ENCODE assay signal across 24 mouse cellular contexts in genomic region chr3:137686932-137687331, GRCm38 (mm10). TPM values are rescaled to one million over a fixed set of nuclear protein-coding genes. Genes with fewer than 3 reads are reported as not detected.
DNase-seq lines count a peak whose midpoint lies in the region; ATAC-seq and TF ChIP-seq lines count a peak whose summit lies in the region.
"Had no signal": no experiment of that assay in that cellular context is flagged by ENCODE, and none has a peak within 500 bp of the region (broad histone marks: within the 10 kb centered on the region; RNA-seq: fewer than 3 reads in every experiment).

No protein-coding gene starts in this region.

- H3K9me3 ChIP-seq in lung, embryonic 14.5 days (ENCODE audit: low read depth, low read length): no peaks in the 10 kb centered on the region
- no peaks in the 10 kb centered on the region for H3K9me3 ChIP-seq in lung, embryonic 15.5 days
- no peaks in the 10 kb centered on the region for H3K9me3 ChIP-seq in lung, embryonic 16.5 days (ENCODE audit: control insufficient read depth, low read length)
- no peaks in the 10 kb centered on the region for H3K9me3 ChIP-seq in midbrain, embryonic 10.5 days (replicated peaks)
- no peaks in the 10 kb centered on the region for H3K9me3 ChIP-seq in midbrain, embryonic 13.5 days
- H3K9me3 ChIP-seq: G1E had no signal

- DNase-seq in lung, embryonic 14.5 days: peak; percentile 53
- DNase-seq in lung, postnatal 4 days: no peak
- DNase-seq in lung, postnatal 25 days (ENCODE audit: low spot score): no peak
- no peak for DNase-seq in lung, postnatal 36 days
- DNase-seq in midbrain, embryonic 10.5 days (ENCODE audit: low spot score): no peak
- DNase-seq: adrenal gland, adult 2 months; adrenal gland, adult 8-10 months; adrenal gland, postnatal 10 days; adrenal gland, postnatal 14 days; adrenal gland, postnatal 25 days; adrenal gland, postnatal 36 days; B cell, adult 2 months; cerebellum, adult 11 months; cerebellum, adult 11-12 months had no signal

- TF ChIP-seq CTCF in lung, embryonic 14.5 days (IDR thresholded peaks at IDR 0.05; ENCODE audit: low read depth): no peak

- no peak overlapping the region for H3K9ac ChIP-seq in lung, embryonic 14.5 days
- H3K9ac ChIP-seq in lung, embryonic 15.5 days: no peak overlapping the region
- H3K9ac ChIP-seq in lung, embryonic 16.5 days (ENCODE audit: low read length): no peak overlapping the region
- no peak overlapping the region for H3K9ac ChIP-seq in midbrain, embryonic 13.5 days (replicated peaks)

- no peaks in the 10 kb centered on the region for H3K4me1 ChIP-seq in lung, embryonic 14.5 days (ENCODE audit: insufficient read depth)
- no peaks in the 10 kb centered on the region for H3K4me1 ChIP-seq in lung, embryonic 15.5 days
- no peaks in the 10 kb centered on the region for H3K4me1 ChIP-seq in lung, embryonic 16.5 days (replicated peaks; ENCODE audit: control insufficient read depth, insufficient read depth, low read length)
- H3K4me1 ChIP-seq in midbrain, embryonic 10.5 days: peaks cover 30% of the 10 kb centered on the region
- H3K4me1 ChIP-seq in midbrain, embryonic 13.5 days (replicated peaks): peaks cover 23% of the 10 kb centered on the region

- 62% methylated on average over 2 of the region's 2 CpGs for WGBS in lung, embryonic 14.5 days
- 67% methylated on average over 2 of the region's 2 CpGs for WGBS in lung, embryonic 15.5 days
- 56% methylated on average over 2 of the region's 2 CpGs for WGBS in lung, embryonic 16.5 days
- 90% methylated on average over 2 of the region's 2 CpGs for WGBS in midbrain, embryonic 10.5 days
- WGBS in midbrain, embryonic 13.5 days: 94% methylated on average over 2 of the region's 2 CpGs

- H3K4me2 ChIP-seq in lung, embryonic 14.5 days: no peak overlapping the region
- H3K4me2 ChIP-seq in lung, embryonic 15.5 days: no peak overlapping the region
- no peak overlapping the region for H3K4me2 ChIP-seq in lung, embryonic 16.5 days (ENCODE audit: low read depth, low read length)
- H3K4me2 ChIP-seq in midbrain, embryonic 13.5 days (replicated peaks): no peak overlapping the region

- H3K27ac ChIP-seq in lung, embryonic 14.5 days (ENCODE audit: low read depth): no peak overlapping the region
- H3K27ac ChIP-seq in lung, embryonic 15.5 days: no peak overlapping the region
- no peak overlapping the region for H3K27ac ChIP-seq in lung, embryonic 16.5 days (ENCODE audit: low read length)
- H3K27ac ChIP-seq in midbrain, embryonic 10.5 days (replicated peaks): 0 out of 2 replicates have a peak overlapping the region, but pooled peaks have one; percentile 4
- no peak overlapping the region for H3K27ac ChIP-seq in midbrain, embryonic 13.5 days

- peak; percentile 54; the same call in 1 of the 2 replicates for ATAC-seq in lung, embryonic 14.5 days (ENCODE audit: insufficient read depth)
- 0 out of 2 replicates have a peak, but pooled peaks have one; percentile 57 for ATAC-seq in lung, embryonic 15.5 days (ENCODE audit: borderline replicate concordance, extremely low read depth, low FRiP score, low TSS enrichment)
- ATAC-seq in lung, embryonic 16.5 days (ENCODE audit: low read depth): peak; percentile 60; the same call in 1 of the 2 replicates
- no peak for ATAC-seq in midbrain, embryonic 13.5 days
- ATAC-seq: activated CD4-positive, CD25-positive, alpha-beta regulatory T cell, adult 4 months; CD4-positive, CD25-positive, alpha-beta regulatory T cell, adult 4 months; Patski had no signal

- H3K4me3 ChIP-seq in lung, embryonic 14.5 days (ENCODE audit: low read depth, low read length): no peak overlapping the region
- no peak overlapping the region for H3K4me3 ChIP-seq in lung, embryonic 15.5 days
- no peak overlapping the region for H3K4me3 ChIP-seq in lung, embryonic 16.5 days (ENCODE audit: low read length)
- no peak overlapping the region for H3K4me3 ChIP-seq in midbrain, embryonic 10.5 days
- no peak overlapping the region for H3K4me3 ChIP-seq in midbrain, embryonic 13.5 days (replicated peaks)

- no peaks in the 10 kb centered on the region for H3K27me3 ChIP-seq in lung, embryonic 14.5 days (ENCODE audit: insufficient read depth, low read length)
- no peaks in the 10 kb centered on the region for H3K27me3 ChIP-seq in lung, embryonic 15.5 days
- H3K27me3 ChIP-seq in lung, embryonic 16.5 days (ENCODE audit: control insufficient read depth, insufficient read depth, low read depth, low read length): no peaks in the 10 kb centered on the region
- no peaks in the 10 kb centered on the region for H3K27me3 ChIP-seq in midbrain, embryonic 10.5 days (ENCODE audit: low read depth, poor library complexity, severe bottlenecking)
- H3K27me3 ChIP-seq in midbrain, embryonic 13.5 days: no peaks in the 10 kb centered on the region
- H3K27me3 ChIP-seq: CH12.LX, Patski had no signal

- no peaks in the 10 kb centered on the region for H3K36me3 ChIP-seq in lung, embryonic 14.5 days (ENCODE audit: insufficient read depth)
- no peaks in the 10 kb centered on the region for H3K36me3 ChIP-seq in lung, embryonic 15.5 days
- H3K36me3 ChIP-seq in lung, embryonic 16.5 days (ENCODE audit: control insufficient read depth, insufficient read depth, low read length): no peaks in the 10 kb centered on the region
- no peaks in the 10 kb centered on the region for H3K36me3 ChIP-seq in midbrain, embryonic 10.5 days
- no peaks in the 10 kb centered on the region for H3K36me3 ChIP-seq in midbrain, embryonic 13.5 days
- H3K36me3 ChIP-seq: G1E had no signal

RNA-seq across cellular contexts. Expression of gene Gm21962, which starts 15.6 kb away (rescaled TPM):
- not detected in 2 replicates for polyA plus RNA-seq in lung, embryonic 14.5 days (2014; fragmentation: Nextera tagmentation; extraction: Ambion mirVana)
- not detected in 2 replicates for polyA plus RNA-seq in lung, embryonic 15.5 days (2015; fragmentation: Nextera tagmentation; extraction: Ambion mirVana)
- polyA plus RNA-seq in lung, embryonic 16.5 days (2015; fragmentation: Nextera tagmentation; extraction: Ambion mirVana): not detected in 2 replicates
- polyA plus RNA-seq in midbrain, embryonic 10.5 days (2016; fragmentation: Nextera tagmentation; extraction: Ambion mirVana): not detected in 2 replicates
- not detected in 2 replicates for polyA plus RNA-seq in midbrain, embryonic 13.5 days (2015; fragmentation: Nextera tagmentation; extraction: Ambion mirVana)
- polyA plus RNA-seq: activated CD4-positive, CD25-positive, alpha-beta regulatory T cell, adult 4 months; adrenal gland, adult 2 months; brain, embryonic 14.5 days; C2C12; CD4-positive, CD25-positive, alpha-beta regulatory T cell, adult 4 months; G1E; Patski had no signal
